Mouse (Mus musculus) midbrain, embryonic 14.5 days (tissue): Measurements from ENCODE around the gene Dll3. TPM values are rescaled to one million over a fixed set of nuclear protein-coding genes. Genes with fewer than 3 reads are reported as not detected.
A peak's percentile ranks its signal among the peaks of the same experiment; 100 is the strongest.

ENCODE experiments used
- ATAC-seq: fragments of 200-750 bp; cut with Nextera tagmentation; 2 replicates; pipeline ENCODE4 v1.8.0; 2017; ENCODE audit warnings: moderate number of reproducible peaks, moderate library complexity; ENCODE audit not compliant: low FRiP score, low TSS enrichment
- DNase-seq: peaks from one replicate; pipeline ENCODE4 v3.0.0-alpha.2; 2015
- H3K27ac ChIP-seq: fragments of 300-500 bp; sonication (generic); replicated peaks from 2 replicates; pipeline ENCODE4 v1.5.1; 2014; ENCODE audit warnings: mild to moderate bottlenecking, low read depth, low read length, moderate library complexity
- H3K27me3 ChIP-seq: fragments of 300-500 bp; sonication (generic); 2 replicates; pipeline ENCODE4 v1.6.1; 2014; ENCODE audit warnings: low read length, control low read depth, mixed read lengths; ENCODE audit not compliant: control insufficient read depth, insufficient read depth
- H3K36me3 ChIP-seq: fragments of 300-500 bp; sonication (generic); 2 replicates; pipeline ENCODE4 v1.6.1; 2014; ENCODE audit warnings: low read length, control low read depth; ENCODE audit not compliant: control insufficient read depth, insufficient read depth
- H3K4me1 ChIP-seq: fragments of 300-500 bp; sonication (generic); 2 replicates; pipeline ENCODE4 v1.6.1; 2014; ENCODE audit warnings: mild to moderate bottlenecking, antibody characterized with exemption, low read length, control low read depth; ENCODE audit not compliant: control insufficient read depth, insufficient read depth
- H3K4me2 ChIP-seq: fragments of 300-500 bp; sonication (generic); 2 replicates; pipeline ENCODE4 v1.6.1; 2014; ENCODE audit warnings: mild to moderate bottlenecking, low read length, moderate library complexity
- H3K4me3 ChIP-seq: fragments of 300-500 bp; sonication (generic); replicated peaks from 2 replicates; pipeline ENCODE4 v1.5.1; 2014; ENCODE audit warnings: low read depth, low read length
- H3K9ac ChIP-seq: fragments of 300-500 bp; sonication (generic); replicated peaks from 2 replicates; pipeline ENCODE4 v1.6.1; 2014; ENCODE audit warnings: mild to moderate bottlenecking, low read length, moderate library complexity
- H3K9me3 ChIP-seq: fragments of 300-500 bp; sonication (generic); 2 replicates; pipeline ENCODE4 v1.6.1; 2016; ENCODE audit warnings: low read length, control low read depth, mixed read lengths; ENCODE audit not compliant: control insufficient read depth
- WGBS: fragments of 180-500 bp; shearing (Covaris S2); extraction: QIAGEN DNeasy Blood & Tissue Kit; methylation state at CpG from one replicate; pipeline ENCODE4 v1.1.7; 2014; 5-methylcytosine and 5-hydroxymethylcytosine counted together
- polyA plus RNA-seq: library from polyadenylated mRNA; unstranded; fragments of >200 nt; fragmentation: Nextera tagmentation; extraction: Ambion mirVana; gene quantifications from 2 replicates; pipeline ENCODE4 v1.2.1, GENCODE M21; 2014

Dll3 gene
- polyA plus RNA-seq, 1 experiment from 2014 or later, result 32.2 TPM

DNA sequence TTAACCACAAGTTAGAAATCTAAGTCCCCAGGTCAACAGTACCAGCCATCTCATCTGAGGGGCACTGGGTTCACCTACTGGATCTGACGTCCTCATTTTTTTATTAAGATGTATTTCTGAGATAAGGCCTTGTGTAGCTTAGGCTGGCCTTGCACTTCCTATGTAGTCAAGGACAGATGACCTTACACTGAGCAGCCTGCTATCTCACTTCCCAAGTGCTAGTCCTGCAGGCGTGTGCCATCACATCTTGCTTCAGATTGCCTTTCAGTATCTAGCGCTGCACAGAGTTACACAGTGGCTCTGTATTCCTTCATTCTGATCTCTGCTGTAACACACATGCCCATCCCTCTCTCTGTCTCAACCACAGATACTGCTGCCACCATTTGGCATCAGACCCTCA lies 16.0 kb upstream of the Dll3 start:
- Histone ChIP-seq H3K9me3 (no peaks in the 10 kb centered on the region), H3K36me3 (peaks cover 91% of the 10 kb centered on the region), H3K4me2 (no peak overlapping the region), H3K27ac (no peak overlapping the region), H3K4me3 (no peak overlapping the region), H3K27me3 (no peaks in the 10 kb centered on the region), H3K4me1 (no peaks in the 10 kb centered on the region), H3K9ac (no peak overlapping the region)
- DNase-seq (no peak), ATAC-seq (no peak)
- WGBS, result 88% methylated on average over 3 of the region's 3 CpGs

DNA sequence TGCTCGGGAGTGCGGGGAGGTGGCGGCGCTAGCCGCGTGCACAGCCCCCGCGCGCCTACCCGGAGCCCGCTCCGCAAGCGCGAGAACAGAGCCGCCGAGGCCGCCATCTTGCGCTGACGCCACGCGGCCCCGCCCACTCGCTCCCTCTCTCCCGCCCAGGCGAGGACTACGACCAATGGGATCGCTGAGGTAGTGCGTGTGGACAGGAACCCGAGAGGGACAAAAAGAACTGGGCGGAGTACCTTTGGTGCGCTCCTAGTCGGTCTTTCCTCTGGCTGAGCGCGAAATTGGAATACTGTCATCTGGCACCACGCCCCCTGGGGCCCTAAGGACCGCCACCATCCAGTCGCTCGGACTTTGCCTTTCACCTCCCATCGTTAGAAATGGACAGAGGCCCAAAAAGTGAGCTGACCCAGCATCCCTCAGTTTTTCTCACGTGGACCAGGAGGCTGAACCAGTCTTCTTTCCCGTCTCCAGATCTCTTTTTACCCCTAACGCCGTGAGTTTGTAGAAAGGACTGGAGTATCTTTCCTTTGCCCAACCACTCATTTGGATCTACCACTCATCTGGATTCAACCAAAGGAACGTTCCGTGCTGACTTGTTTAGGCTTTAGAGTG lies 10.0 kb upstream of the Dll3 start, which contains the start of gene Timm50:
Gene Timm50 (minus strand): TSS at position 147 of the 618 bp plus-strand sequence.
- WGBS, result under 1% methylated on average over 45 of the region's 45 CpGs
- peak within 1 kb of the TSS; percentile 74 for H3K4me2 ChIP-seq
- H3K27me3 ChIP-seq, result no peaks in the 10 kb centered on the region
- H3K4me3 ChIP-seq, result peak within 1 kb of the TSS; percentile 88
- H3K4me1 ChIP-seq, result peaks cover 7% of the 10 kb centered on the region
- peak; percentile 98 for DNase-seq
- peak within 1 kb of the TSS; percentile 78 for H3K27ac ChIP-seq
- peaks cover 63% of the 10 kb centered on the region for H3K36me3 ChIP-seq
- no peaks in the 10 kb centered on the region for H3K9me3 ChIP-seq
- peak; percentile 96 for ATAC-seq
- H3K9ac ChIP-seq, result peak within 1 kb of the TSS; percentile 80

DNA sequence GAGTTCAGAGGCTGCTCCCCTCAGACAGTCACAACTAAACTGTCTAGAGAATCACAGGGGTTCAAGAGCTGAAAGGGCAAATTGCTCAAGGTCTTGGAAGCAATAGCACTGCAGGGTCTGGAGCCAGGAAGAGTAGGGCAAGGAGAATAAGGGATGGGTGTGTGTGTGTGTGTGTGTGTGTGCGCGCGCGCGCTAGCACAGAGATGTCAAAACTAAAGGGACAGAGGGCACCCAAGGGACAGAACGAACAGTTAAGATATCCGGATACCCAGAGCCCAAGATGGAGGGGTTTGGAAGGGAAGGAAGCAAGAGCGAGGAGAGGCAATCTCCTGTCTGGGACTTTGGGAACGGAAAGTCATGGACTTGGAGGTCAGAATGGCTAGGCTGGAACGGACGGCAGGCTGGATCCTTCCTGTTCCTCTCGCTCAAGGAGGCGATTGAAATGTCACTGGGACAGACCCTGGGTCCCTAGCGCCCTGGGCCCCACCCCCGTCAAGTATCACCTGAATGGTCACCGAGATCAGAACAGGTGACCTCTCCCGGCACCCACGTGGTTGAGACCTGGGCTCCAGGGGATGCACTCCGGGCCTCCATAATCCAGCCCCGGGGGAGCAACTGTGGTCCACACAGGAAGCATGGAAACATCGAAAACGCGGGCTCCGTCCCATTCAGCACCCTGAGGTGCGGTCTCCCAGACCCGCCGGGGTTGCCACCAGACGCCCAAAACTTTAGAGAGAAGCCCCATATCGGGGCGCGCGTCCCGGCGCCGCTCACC lies 9.3 kb upstream of the Dll3 start:
- peaks cover 63% of the 10 kb centered on the region for H3K36me3 ChIP-seq
- H3K9me3 ChIP-seq, result no peaks in the 10 kb centered on the region
- peaks cover 7% of the 10 kb centered on the region for H3K4me1 ChIP-seq
- 6% methylated on average over 35 of the region's 35 CpGs for WGBS
- no peak for DNase-seq
- peak overlapping the region; percentile 74 for H3K4me2 ChIP-seq
- peak overlapping the region; percentile 88 for H3K4me3 ChIP-seq
- H3K27me3 ChIP-seq, result no peaks in the 10 kb centered on the region
- peak; percentile 62 for ATAC-seq
- H3K9ac ChIP-seq, result peak overlapping the region; percentile 80
- H3K27ac ChIP-seq, result peak overlapping the region; percentile 78

DNA sequence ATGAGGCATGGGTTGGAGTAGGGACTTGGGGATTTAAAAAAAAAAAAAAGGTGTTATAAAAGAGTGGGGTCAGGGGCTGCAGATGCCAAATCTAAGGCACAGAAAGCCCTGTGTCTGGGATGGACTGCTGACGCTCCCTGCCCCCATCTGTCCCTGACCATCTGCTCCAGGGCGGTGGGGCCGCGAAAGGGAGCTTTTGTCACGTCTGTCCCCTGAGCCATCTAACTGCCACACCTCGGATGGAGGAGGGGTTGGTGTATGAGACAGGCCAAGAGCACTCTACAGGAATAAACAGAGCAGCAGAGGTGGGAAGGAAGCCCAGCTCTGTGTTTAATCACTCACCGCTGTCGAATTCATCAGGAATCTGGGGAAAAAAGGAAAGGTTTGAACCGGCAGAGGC lies 7.7 kb upstream of the Dll3 start:
- H3K4me3 ChIP-seq, result no peak overlapping the region
- H3K9me3 ChIP-seq, result no peaks in the 10 kb centered on the region
- H3K4me1 ChIP-seq, result peaks cover 7% of the 10 kb centered on the region
- ATAC-seq, result no peak
- 43% methylated on average over 9 of the region's 9 CpGs for WGBS
- peaks cover 63% of the 10 kb centered on the region for H3K36me3 ChIP-seq
- H3K9ac ChIP-seq, result no peak overlapping the region
- H3K4me2 ChIP-seq, result peak overlapping the region; percentile 25
- H3K27ac ChIP-seq, result no peak overlapping the region; the same call in 1 of the 2 replicates
- DNase-seq, result no peak
- no peaks in the 10 kb centered on the region for H3K27me3 ChIP-seq

DNA sequence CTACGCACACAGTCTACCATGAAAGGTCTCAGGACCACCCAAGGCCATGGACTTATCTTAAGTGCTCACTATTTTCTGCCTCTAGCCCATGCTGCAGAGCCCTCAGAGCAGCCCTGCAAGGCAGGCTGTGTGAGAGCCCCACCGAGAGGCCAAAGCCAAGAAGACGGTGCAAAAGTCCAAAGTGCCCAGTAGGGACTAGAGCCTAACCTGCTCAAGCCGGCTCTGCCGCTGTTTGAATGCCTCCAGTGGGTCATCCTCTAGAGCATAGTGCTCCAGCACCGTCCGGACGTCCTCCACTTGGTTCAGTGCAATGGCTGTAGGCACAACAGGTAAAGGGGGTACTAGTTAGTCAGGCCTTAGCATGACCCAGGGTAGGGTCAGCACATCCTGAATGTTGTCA lies 4.2 kb upstream of the Dll3 start:
- peaks cover 16% of the 10 kb centered on the region for H3K4me1 ChIP-seq
- no peak overlapping the region for H3K4me3 ChIP-seq
- H3K4me2 ChIP-seq, result no peak overlapping the region
- DNase-seq (no peak), ATAC-seq (no peak)
- H3K27ac ChIP-seq, result no peak overlapping the region
- no peak overlapping the region for H3K9ac ChIP-seq
- no peaks in the 10 kb centered on the region for H3K27me3 ChIP-seq
- peaks cover 57% of the 10 kb centered on the region for H3K36me3 ChIP-seq
- H3K9me3 ChIP-seq, result no peaks in the 10 kb centered on the region
- 93% methylated on average over 8 of the region's 8 CpGs for WGBS

DNA sequence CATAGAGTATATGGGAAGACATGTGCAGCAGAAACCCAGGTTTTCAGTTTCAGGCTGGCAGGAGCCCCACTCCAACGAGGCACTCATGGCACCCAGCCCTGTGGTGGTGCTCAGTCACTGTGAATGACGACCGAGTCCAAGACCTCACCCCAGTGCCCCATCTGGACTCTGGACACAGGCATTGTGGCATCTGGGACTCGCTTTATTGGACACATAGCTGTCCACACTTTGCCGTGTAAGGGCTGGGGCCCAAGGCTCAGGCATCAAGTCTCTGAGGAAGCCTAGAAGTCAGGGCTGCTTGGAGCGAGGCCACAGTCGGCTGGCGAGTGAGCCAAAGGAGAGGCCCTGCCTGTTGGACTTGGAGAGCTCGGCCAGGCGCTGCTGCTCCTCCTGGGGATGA lies 3.6 kb upstream of the Dll3 start:
- Histone ChIP-seq H3K9me3 (no peaks in the 10 kb centered on the region), H3K9ac (no peak overlapping the region), H3K36me3 (peaks cover 57% of the 10 kb centered on the region), H3K4me1 (peaks cover 12% of the 10 kb centered on the region), H3K27ac (no peak overlapping the region), H3K4me2 (no peak overlapping the region), H3K4me3 (no peak overlapping the region), H3K27me3 (no peaks in the 10 kb centered on the region)
- ATAC-seq (no peak), DNase-seq (no peak)
- 92% methylated on average over 10 of the region's 10 CpGs for WGBS

DNA sequence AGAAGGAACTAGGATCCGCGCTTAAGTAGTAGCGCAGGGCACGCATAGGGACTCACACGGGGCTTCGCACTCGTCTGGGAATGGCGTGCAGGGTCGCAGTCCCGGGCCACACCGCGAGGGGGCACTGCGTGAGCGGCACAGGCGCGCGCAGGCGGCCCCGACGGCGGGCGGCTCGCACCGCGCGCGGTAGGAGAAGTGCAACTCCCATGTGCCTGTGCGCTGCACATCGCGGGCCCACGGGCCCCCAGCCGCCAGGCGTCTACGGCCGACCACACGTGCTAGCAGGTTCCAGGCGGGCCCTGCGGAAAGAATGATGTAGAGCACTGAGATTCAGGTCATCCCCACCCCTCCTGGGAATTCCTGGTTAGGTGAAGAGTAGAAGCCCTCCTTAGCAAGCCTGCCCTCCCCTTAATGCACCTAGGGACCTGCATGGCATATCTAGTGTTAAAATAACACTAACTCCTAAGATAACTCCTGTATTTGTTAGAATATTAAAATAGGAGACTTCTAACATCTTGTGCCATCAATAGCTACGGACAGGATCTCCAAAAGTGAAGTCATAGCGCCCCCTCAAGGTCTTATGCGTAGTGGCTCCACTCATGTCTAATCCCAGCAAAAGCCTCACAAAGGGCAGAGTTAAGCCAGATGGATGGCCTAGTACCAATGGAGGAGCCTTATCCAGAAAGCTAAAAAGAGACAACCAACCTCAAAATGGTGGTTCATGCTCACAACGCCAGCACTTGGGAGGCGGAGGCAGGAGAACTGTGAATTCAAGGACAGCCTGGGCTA lies 3.0 kb downstream of the Dll3 start:
- Histone ChIP-seq H3K9me3 (no peaks in the 10 kb centered on the region), H3K4me3 (peak overlapping the region; percentile 23), H3K4me1 (peaks cover 18% of the 10 kb centered on the region), H3K36me3 (no peaks in the 10 kb centered on the region), H3K4me2 (peak overlapping the region; percentile 74), H3K27ac (no peak overlapping the region; the same call in 1 of the 2 replicates), H3K27me3 (peaks cover 3% of the 10 kb centered on the region; the same call in 1 of the 2 replicates), H3K9ac (no peak overlapping the region; the same call in 1 of the 2 replicates)
- 8% methylated on average over 43 of the region's 43 CpGs for WGBS
- DNase-seq, result peak; percentile 91
- ATAC-seq, result no peak

DNA sequence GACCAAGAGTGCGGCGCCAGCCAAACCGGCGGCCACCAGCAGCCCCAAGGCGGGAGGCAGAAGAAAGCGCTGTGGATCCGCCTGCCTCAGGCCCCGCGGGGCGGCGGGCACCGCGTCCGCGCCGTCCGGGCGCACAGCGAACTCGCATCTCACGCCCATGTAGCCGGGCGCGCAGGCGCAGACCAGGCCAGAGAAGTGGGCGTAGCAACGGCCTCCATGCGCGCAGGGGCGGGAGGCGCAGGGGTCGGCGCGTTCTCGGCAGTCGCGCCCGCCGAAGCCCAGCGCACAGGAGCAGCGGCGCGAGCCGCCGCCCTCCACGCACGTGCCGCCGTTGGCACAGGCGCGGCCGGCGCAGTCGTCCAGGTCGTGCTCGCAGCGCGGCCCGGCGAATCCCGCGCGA lies 7.6 kb downstream of the Dll3 start:
- Histone ChIP-seq H3K27me3 (peaks cover 18% of the 10 kb centered on the region), H3K27ac (no peak overlapping the region), H3K4me2 (peak overlapping the region; percentile 75), H3K9ac (peak overlapping the region; percentile 65), H3K9me3 (no peaks in the 10 kb centered on the region), H3K36me3 (no peaks in the 10 kb centered on the region), H3K4me3 (peak overlapping the region; percentile 50), H3K4me1 (peaks cover 11% of the 10 kb centered on the region)
- peak; percentile 95 for DNase-seq
- ATAC-seq, result peak; percentile 70
- 1% methylated on average over 63 of the region's 63 CpGs for WGBS
